Mouse (Mus musculus) liver, embryonic 15.5 days (tissue): ENCODE measurements around the gene Ddost. TPM values are rescaled to one million over a fixed set of nuclear protein-coding genes. Genes with fewer than 3 reads are reported as not detected.

Source experiments
- ATAC-seq: fragments of 200-750 bp; cut with Nextera tagmentation; 2 replicates; pipeline ENCODE4 v1.8.0; 2017; ENCODE audit warnings: moderate number of reproducible peaks, mild to moderate bottlenecking, moderate library complexity; ENCODE audit not compliant: insufficient read depth
- H3K27ac ChIP-seq: fragments of 300-500 bp; sonication (generic); replicated peaks from 2 replicates; pipeline ENCODE4 v1.5.1; 2015; ENCODE audit warnings: mild to moderate bottlenecking, inconsistent platforms
- H3K27me3 ChIP-seq: fragments of 300-500 bp; sonication (generic); 2 replicates; pipeline ENCODE4 v1.6.1; 2015; ENCODE audit warnings: mild to moderate bottlenecking, inconsistent platforms
- H3K36me3 ChIP-seq: fragments of 300-500 bp; sonication (generic); replicated peaks from 2 replicates; pipeline ENCODE4 v1.6.1; 2015; ENCODE audit warnings: moderate library complexity, mild to moderate bottlenecking, inconsistent platforms
- H3K4me1 ChIP-seq: fragments of 300-500 bp; sonication (generic); replicated peaks from 2 replicates; pipeline ENCODE4 v1.6.1; 2015; ENCODE audit warnings: inconsistent platforms
- H3K4me2 ChIP-seq: fragments of 300-500 bp; sonication (generic); 2 replicates; pipeline ENCODE4 v1.6.1; 2015; ENCODE audit warnings: moderate library complexity, mild to moderate bottlenecking, inconsistent platforms
- H3K4me3 ChIP-seq: fragments of 300-500 bp; sonication (generic); replicated peaks from 2 replicates; pipeline ENCODE4 v1.5.1; 2015; ENCODE audit warnings: mild to moderate bottlenecking, inconsistent platforms
- H3K9ac ChIP-seq: fragments of 300-500 bp; sonication (generic); 2 replicates; pipeline ENCODE4 v1.6.1; 2015; ENCODE audit warnings: moderate library complexity, mild to moderate bottlenecking, inconsistent platforms
- H3K9me3 ChIP-seq: fragments of 300-500 bp; sonication (generic); replicated peaks from 2 replicates; pipeline ENCODE4 v1.6.1; 2016; ENCODE audit warnings: inconsistent platforms
- WGBS: fragments of 180-500 bp; shearing (Covaris S2); methylation state at CpG from one replicate; pipeline ENCODE4 v1.1.7; 2015; ENCODE audit warnings: mixed read lengths; ENCODE audit not compliant: insufficient replicate concordance; 5-methylcytosine and 5-hydroxymethylcytosine counted together
- polyA plus RNA-seq: library from polyadenylated mRNA; unstranded; fragments of >200 nt; fragmentation: Nextera tagmentation; extraction: Ambion mirVana; gene quantifications from 2 replicates; pipeline ENCODE4 v1.2.1, GENCODE M21; 2015

The Ddost gene
- polyA plus RNA-seq, 1 experiment from 2014 or later, result 173 TPM

GRCm38 (mm10) chr4:138288691-138289090 is 15.8 kb upstream of the Ddost start:
- no peak overlapping the region for H3K27ac ChIP-seq
- H3K27me3 ChIP-seq, result no peaks in the 10 kb centered on the region
- no peak overlapping the region for H3K9ac ChIP-seq
- H3K4me3 ChIP-seq, result no peak overlapping the region
- no peak overlapping the region for H3K4me2 ChIP-seq
- H3K4me1 ChIP-seq, result 0 out of 2 replicates have a peak, but pooled peaks cover 5% of the 10 kb centered on the region
- no peaks in the 10 kb centered on the region for H3K36me3 ChIP-seq
- no peaks in the 10 kb centered on the region for H3K9me3 ChIP-seq
- ATAC-seq, result no peak
- 61% methylated on average over 7 of the region's 7 CpGs for WGBS

- Histone ChIP-seq H3K4me2 (no peak overlapping the region), H3K4me1 (0 out of 2 replicates have a peak, but pooled peaks cover 5% of the 10 kb centered on the region), H3K36me3 (no peaks in the 10 kb centered on the region), H3K9ac (no peak overlapping the region), H3K4me3 (no peak overlapping the region), H3K27ac (no peak overlapping the region), H3K27me3 (no peaks in the 10 kb centered on the region), H3K9me3 (no peaks in the 10 kb centered on the region)
- 82% methylated on average over 13 of the region's 13 CpGs for WGBS
- ATAC-seq, result no peak
These were observed 12.5 kb upstream of the Ddost start for GRCm38 (mm10) chr4:138292028-138292427.

- 68% methylated on average over 18 of the region's 18 CpGs for WGBS
- Histone ChIP-seq H3K4me2 (no peak overlapping the region), H3K9ac (no peak overlapping the region), H3K36me3 (no peaks in the 10 kb centered on the region), H3K27me3 (no peaks in the 10 kb centered on the region; the same call in 1 of the 2 replicates), H3K4me1 (0 out of 2 replicates have a peak, but pooled peaks cover 5% of the 10 kb centered on the region), H3K9me3 (no peaks in the 10 kb centered on the region), H3K4me3 (no peak overlapping the region), H3K27ac (no peak overlapping the region)
- ATAC-seq, result no peak
These were observed 11.1 kb upstream of the Ddost start for GRCm38 (mm10) chr4:138293261-138293948.

GRCm38 (mm10) chr4:138293949-138294550 is 10.5 kb upstream of the Ddost start:
- 67% methylated on average over 13 of the region's 14 CpGs for WGBS
- 0 out of 2 replicates have a peak, but pooled peaks cover 5% of the 10 kb centered on the region for H3K4me1 ChIP-seq
- no peaks in the 10 kb centered on the region for H3K9me3 ChIP-seq
- H3K4me3 ChIP-seq, result no peak overlapping the region
- H3K9ac ChIP-seq, result no peak overlapping the region
- no peak overlapping the region for H3K27ac ChIP-seq
- no peaks in the 10 kb centered on the region for H3K36me3 ChIP-seq
- ATAC-seq, result no peak
- H3K4me2 ChIP-seq, result no peak overlapping the region
- no peaks in the 10 kb centered on the region; the same call in 1 of the 2 replicates for H3K27me3 ChIP-seq

GRCm38 (mm10) chr4:138301271-138301780 is 3.2 kb upstream of the Ddost start:
- H3K27me3 ChIP-seq, result no peaks in the 10 kb centered on the region; the same call in 1 of the 2 replicates
- H3K4me1 ChIP-seq, result peaks cover 28% of the 10 kb centered on the region
- H3K36me3 ChIP-seq, result no peaks in the 10 kb centered on the region
- 69% methylated on average over 10 of the region's 10 CpGs for WGBS
- no peaks in the 10 kb centered on the region for H3K9me3 ChIP-seq
- ATAC-seq, result no peak
- H3K9ac ChIP-seq, result no peak overlapping the region
- H3K4me2 ChIP-seq, result no peak overlapping the region
- H3K4me3 ChIP-seq, result no peak overlapping the region
- no peak overlapping the region for H3K27ac ChIP-seq

GRCm38 (mm10) chr4:138303011-138303410 is 1.5 kb upstream of the Ddost start:
- peaks cover 40% of the 10 kb centered on the region for H3K4me1 ChIP-seq
- no peak for ATAC-seq
- no peak overlapping the region for H3K27ac ChIP-seq
- 88% methylated on average over 3 of the region's 3 CpGs for WGBS
- H3K9ac ChIP-seq, result no peak overlapping the region
- peak overlapping the region; percentile 99; the same call in 1 of the 2 replicates for H3K4me3 ChIP-seq
- H3K4me2 ChIP-seq, result peak overlapping the region; percentile 92
- peaks cover 17% of the 10 kb centered on the region for H3K36me3 ChIP-seq
- no peaks in the 10 kb centered on the region; the same call in 1 of the 2 replicates for H3K27me3 ChIP-seq
- H3K9me3 ChIP-seq, result no peaks in the 10 kb centered on the region

GRCm38 (mm10) chr4:138303742-138304141 is 788 bp upstream of the Ddost start:
- Histone ChIP-seq H3K4me1 (peaks cover 40% of the 10 kb centered on the region), H3K9ac (peak overlapping the region; percentile 76), H3K27ac (peak overlapping the region; percentile 83), H3K36me3 (peaks cover 22% of the 10 kb centered on the region), H3K27me3 (no peaks in the 10 kb centered on the region; the same call in 1 of the 2 replicates), H3K9me3 (no peaks in the 10 kb centered on the region), H3K4me2 (peak overlapping the region; percentile 92), H3K4me3 (peak overlapping the region; percentile 99)
- no peak for ATAC-seq
- WGBS, result 3% methylated on average over 18 of the region's 18 CpGs

GRCm38 (mm10) chr4:138307025-138307424 is 2.5 kb downstream of the Ddost start:
- WGBS, result 67% methylated on average over 3 of the region's 3 CpGs
- ATAC-seq, result no peak

GRCm38 (mm10) chr4:138307739-138308138 is 3.2 kb downstream of the Ddost start:
- Histone ChIP-seq H3K9ac (no peak overlapping the region), H3K36me3 (peaks cover 60% of the 10 kb centered on the region)
- WGBS, result 77% methylated on average over 12 of the region's 12 CpGs

More at GRCm38 (mm10) chr4:138307025-138307424, 2.5 kb downstream of the Ddost start:
- Histone ChIP-seq H3K27ac (no peak overlapping the region), H3K4me1 (peaks cover 40% of the 10 kb centered on the region), H3K4me2 (no peak overlapping the region), H3K9ac (no peak overlapping the region), H3K27me3 (no peaks in the 10 kb centered on the region), H3K9me3 (no peaks in the 10 kb centered on the region), H3K36me3 (peaks cover 53% of the 10 kb centered on the region), H3K4me3 (no peak overlapping the region)

GRCm38 (mm10) chr4:138310311-138310910 is 5.9 kb downstream of the Ddost start:
- H3K36me3 ChIP-seq, result peaks cover 86% of the 10 kb centered on the region
- no peaks in the 10 kb centered on the region for H3K9me3 ChIP-seq
- no peaks in the 10 kb centered on the region for H3K27me3 ChIP-seq
- H3K4me3 ChIP-seq, result no peak overlapping the region
- H3K27ac ChIP-seq, result no peak overlapping the region
- H3K4me1 ChIP-seq, result peaks cover 21% of the 10 kb centered on the region
- no peak overlapping the region for H3K4me2 ChIP-seq
- no peak for ATAC-seq
- no peak overlapping the region for H3K9ac ChIP-seq
- 88% methylated on average over 19 of the region's 19 CpGs for WGBS

More at GRCm38 (mm10) chr4:138307739-138308138, 3.2 kb downstream of the Ddost start:
- Histone ChIP-seq H3K4me3 (no peak overlapping the region), H3K9me3 (no peaks in the 10 kb centered on the region), H3K27me3 (no peaks in the 10 kb centered on the region), H3K4me1 (peaks cover 40% of the 10 kb centered on the region), H3K4me2 (no peak overlapping the region), H3K27ac (no peak overlapping the region)
- no peak for ATAC-seq

GRCm38 (mm10) chr4:138311595-138311994 is 7.1 kb downstream of the Ddost start:
- Histone ChIP-seq H3K9ac (no peak overlapping the region), H3K4me3 (no peak overlapping the region), H3K27me3 (no peaks in the 10 kb centered on the region), H3K36me3 (peaks cover 89% of the 10 kb centered on the region), H3K9me3 (no peaks in the 10 kb centered on the region), H3K4me1 (peaks cover 10% of the 10 kb centered on the region), H3K4me2 (no peak overlapping the region), H3K27ac (no peak overlapping the region)
- 68% methylated on average over 8 of the region's 8 CpGs for WGBS
- ATAC-seq, result peak; percentile 23; the same call in 1 of the 2 replicates
